Mouse (Mus musculus): ENCODE measurements around the gene Foxd2. TPM values are rescaled to one million over a fixed set of nuclear protein-coding genes. Genes with fewer than 3 reads are reported as not detected.

Gene Foxd2
- polyA plus RNA-seq, 1 experiment = 2.3 TPM

- TF ChIP-seq GATA1 (IDR thresholded peaks at IDR 0.05; ENCODE audit: low read length) = no peak
Observed at GRCm38 (mm10) chr4:114924971-114925916, 16.6 kb upstream of the Foxd2 start.

GRCm38 (mm10) chr4:114917091-114917490 is 8.4 kb upstream of the Foxd2 start:
- no peak for TF ChIP-seq GATA1 (IDR thresholded peaks at IDR 0.05; ENCODE audit: low read length)

DNA sequence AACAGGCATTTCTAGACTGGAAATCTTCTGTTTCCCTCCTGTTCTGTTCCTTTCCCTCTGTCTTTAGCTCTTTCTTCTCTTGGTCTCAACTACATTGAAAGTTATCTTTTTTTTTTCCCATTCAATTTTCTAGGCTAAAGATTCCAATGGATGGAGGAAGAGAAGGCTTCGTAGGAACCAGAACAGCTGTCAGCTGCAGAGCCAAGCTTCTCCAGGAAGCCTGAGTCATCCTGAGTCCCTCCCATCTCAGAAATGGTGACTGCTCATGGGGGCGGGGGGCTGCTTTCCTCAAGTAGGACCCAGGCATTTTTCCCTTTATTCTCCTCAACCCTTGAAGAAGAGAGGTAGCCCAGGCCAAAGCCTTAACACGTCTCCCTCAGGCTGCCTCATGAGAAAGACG is 7.4 kb upstream of the Foxd2 start:
- no peak for TF ChIP-seq GATA1 (IDR thresholded peaks at IDR 0.05; ENCODE audit: low read length)

DNA sequence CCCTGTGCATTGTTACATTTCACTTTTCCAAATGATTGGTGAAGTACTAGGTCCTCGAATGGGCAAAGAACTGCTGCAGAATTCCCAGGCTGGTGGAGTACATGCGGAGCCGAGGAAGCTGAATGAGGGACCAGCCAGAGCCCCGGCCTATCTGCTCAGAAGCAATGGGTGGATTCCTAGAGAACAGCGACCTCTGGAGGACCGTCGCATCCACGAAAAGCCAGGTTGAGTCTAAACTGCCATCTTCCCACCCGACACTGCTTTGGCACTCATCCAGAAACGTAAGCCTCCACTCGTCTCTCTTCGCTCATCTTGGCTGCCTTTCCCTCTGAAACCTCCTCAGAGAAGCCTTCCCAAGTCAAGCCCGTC is 4.9 kb upstream of the Foxd2 start:
- TF ChIP-seq GATA1 (IDR thresholded peaks at IDR 0.05; ENCODE audit: low read length) = no peak

GRCm38 (mm10) chr4:114912705-114913593 is 4.3 kb upstream of the Foxd2 start:
- TF ChIP-seq GATA1 (IDR thresholded peaks at IDR 0.05; ENCODE audit: low read length) = no peak

DNA sequence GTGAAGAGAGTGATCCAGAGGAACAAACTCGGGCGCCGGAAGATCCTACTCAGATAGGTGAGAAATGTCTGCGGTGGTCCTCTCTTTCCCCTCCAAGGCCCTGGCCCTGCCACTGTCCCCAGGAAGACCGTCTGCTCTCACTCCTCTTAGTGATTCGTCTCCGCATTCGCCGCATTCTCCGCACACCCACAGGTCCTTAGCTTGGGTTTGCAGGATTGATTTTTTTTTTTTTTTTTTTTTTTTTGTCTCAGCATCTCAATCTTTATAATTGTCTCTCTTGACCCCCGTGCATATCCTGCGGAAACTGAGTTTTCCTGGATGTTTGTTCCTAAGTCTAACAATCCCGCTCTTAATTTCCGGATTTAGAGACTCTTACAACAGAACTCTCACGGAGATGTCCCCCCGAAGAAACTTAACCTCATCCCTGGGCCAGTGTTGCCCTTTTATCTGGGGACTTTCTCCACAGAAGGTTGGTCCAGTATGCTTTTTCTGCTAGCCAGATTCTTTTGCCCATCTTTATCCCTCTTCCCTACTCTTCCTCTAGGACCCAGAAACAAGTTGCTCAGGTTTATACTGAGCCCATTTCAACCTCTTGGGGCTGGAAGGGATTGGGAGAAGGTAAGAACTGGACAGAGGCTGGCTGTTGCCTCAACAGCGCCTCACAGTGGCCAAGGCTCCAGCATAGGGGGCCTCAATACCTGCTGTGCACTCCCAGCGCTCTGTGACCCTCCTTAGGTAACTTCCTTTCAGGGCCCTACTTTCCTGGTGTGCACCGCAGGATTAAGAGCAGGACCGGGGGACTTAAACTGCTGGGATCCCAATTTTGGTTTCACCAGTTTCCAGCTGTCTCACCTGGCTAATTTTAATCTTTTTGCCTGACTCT is 1.2 kb upstream of the Foxd2 start:
- TF ChIP-seq GATA1 (IDR thresholded peaks at IDR 0.05; ENCODE audit: low read length) = no peak

DNA sequence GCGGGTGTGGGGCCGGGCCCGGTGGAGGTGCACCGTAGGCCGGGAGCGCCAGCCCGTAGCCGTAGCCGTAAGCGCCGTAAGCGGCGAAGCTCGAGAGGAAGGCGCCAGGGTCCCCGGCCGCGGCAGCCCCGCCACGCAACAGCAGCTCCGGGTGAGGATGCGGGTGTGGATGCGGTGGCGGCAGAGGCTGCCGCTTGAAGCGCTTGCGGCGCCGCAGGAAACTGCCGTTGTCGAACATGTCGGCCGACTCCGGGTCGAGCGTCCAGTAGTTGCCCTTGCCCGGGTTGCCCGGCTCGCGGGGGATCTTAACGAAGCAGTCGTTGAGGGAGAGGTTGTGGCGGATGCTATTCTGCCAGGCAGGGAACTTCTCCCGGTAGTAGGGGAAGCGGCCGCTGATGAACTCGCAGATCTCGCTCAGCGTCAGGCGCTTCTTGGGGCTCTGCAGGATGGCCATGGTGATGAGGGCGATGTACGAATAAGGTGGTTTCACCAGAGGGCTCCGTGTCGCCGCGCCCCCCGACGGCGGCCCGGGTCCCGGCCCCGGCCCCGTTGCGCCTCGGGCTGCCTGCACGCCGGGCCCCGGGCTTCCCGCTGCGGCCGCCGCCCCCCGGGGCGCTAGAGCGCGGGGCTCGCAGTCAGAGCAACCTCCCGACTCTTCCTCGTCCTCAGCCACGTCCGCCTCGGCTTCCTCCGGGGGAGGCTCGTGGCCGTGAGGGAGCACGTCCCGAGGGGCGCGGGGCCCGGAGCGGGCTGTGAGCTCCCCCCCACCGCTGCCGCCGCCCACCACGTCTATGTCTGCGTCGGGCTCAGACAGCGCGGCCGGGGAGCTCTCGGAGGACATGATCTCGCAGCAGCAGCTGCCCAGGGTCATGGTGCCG is 483 bp downstream of the Foxd2 start:
- no peak for TF ChIP-seq GATA1 (IDR thresholded peaks at IDR 0.05; ENCODE audit: low read length)

DNA sequence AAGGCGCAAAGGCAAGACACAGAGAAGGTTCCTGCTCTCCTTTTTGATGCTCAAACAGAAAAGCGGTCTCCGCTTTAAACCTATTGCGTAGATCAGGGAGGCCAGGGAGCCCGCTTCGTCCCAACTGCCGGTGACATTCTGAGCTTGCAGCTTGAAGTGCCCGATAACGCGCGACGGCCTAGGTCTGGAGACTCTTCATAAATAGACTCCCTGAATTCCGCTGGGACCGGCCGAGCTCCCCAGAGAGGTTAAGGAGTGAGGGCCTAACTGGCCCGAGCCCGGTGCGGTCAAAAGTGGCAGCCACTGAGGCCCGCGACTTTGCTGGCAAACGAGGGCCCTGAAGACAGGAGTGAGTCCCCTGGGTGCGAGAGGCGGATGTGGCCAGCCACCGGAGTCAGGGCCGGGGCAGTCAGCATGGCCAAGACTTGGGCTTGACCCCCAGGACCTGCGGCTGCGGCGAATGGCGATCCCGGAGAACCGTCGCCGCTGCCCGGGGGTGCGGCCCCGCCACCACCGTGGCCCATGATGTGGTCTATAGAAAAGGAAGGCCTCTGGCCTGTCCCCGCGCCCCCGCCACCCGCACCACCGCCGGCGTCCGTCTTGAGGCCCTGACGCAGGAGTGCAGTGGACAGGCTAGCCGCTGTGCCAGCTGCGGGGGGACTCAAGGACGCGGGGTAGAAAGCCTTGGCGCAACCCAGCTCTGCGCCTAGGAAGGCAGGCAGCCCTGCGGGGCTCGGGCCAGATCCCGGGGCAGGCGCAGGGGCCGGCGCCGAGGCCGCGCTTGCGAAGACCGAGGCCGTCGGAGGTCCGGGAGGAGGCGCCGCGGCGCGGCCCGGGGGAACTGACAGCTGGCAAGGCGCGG is 1.4 kb downstream of the Foxd2 start:
- no peak for TF ChIP-seq GATA1 (IDR thresholded peaks at IDR 0.05; ENCODE audit: low read length)

DNA sequence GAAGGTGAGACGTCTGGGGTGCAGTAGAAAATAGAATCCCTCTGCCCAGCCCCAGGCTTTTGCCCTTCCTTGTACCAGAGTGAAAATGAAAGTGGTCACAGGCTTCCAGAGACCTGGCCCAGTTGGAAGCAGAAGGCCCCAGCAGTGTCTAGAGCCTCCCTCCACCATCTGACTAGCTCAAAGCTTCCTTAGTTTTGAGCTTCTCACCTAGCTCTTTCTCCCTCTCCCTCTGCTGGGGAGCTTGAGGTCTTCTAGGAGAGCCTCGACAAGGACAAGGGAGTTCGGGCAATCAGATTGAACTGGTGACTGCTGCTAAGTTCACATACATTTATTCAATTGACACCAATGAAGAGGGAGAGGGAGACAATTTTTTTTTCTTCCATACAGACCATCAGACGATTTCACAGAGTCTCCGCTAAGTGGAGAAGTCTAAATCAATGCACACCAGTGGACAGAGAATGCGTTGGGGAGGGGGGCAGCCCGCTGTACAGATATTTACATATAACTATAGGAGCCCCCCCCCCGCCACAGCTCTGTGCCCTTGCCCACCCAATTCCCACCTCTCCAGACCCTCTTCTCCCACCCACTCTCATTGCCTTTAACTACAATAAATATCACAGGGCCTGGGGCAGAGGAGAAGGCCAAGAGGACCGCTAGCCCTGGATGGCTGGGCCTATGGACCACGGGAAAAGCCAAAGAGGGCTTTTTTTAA is 2.5 kb downstream of the Foxd2 start:
- TF ChIP-seq GATA1 (IDR thresholded peaks at IDR 0.05; ENCODE audit: low read length) = no peak

DNA sequence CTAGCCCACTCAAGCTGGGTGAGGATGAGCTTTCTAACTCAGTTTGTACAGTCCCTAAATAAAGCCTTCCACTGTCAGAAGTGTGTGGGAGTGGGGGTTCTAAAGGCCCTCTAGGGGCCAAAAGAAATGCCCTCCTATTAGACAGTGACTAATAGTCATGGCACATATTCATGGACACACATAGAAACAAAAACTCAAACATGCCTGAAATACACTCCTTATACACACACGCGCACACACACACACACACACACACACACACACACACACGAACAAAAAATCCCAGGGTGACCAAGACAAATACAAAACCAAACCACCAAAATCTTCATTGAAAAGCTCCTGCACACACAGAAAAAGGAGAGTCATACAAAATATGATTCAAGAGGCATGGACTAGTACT is 3.2 kb downstream of the Foxd2 start:
- no peak for TF ChIP-seq GATA1 (IDR thresholded peaks at IDR 0.05; ENCODE audit: low read length)

DNA sequence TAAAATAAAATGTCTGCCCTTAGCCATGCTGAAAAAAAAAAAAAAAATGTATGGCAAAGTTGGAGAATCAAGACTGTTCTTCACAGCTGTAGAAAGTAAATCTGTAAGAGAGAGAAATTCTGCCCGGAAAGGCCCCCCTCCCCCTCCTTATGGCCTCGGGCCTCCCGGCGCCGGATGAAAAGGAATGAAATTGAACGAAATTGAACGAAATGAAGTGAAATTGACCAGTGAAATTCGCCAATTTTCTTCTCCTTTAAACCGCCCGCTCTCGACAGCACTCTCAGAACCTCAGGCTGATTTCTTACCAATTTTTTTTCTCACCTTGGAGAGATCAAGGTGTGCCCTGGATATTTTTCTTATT is 5.3 kb downstream of the Foxd2 start:
- no peak for TF ChIP-seq GATA1 (IDR thresholded peaks at IDR 0.05; ENCODE audit: low read length)

GRCm38 (mm10) chr4:114902641-114903421 is 5.8 kb downstream of the Foxd2 start:
- TF ChIP-seq GATA1 (IDR thresholded peaks at IDR 0.05; ENCODE audit: low read length) = no peak

All from G1E-ER4 (cell line).